Mouse (Mus musculus) heart, embryonic 11.5 days (tissue): ENCODE measurements around the gene Mut. TPM values are rescaled to one million over a fixed set of nuclear protein-coding genes. Genes with fewer than 3 reads are reported as not detected.
A peak's percentile ranks its signal among the peaks of the same experiment; 100 is the strongest.

Experiments used
- ATAC-seq: fragments of 200-750 bp; cut with Nextera tagmentation; replicated peaks from 2 replicates; pipeline ENCODE4 v1.8.0; 2017; ENCODE audit warnings: moderate library complexity; ENCODE audit not compliant: insufficient number of reproducible peaks, low FRiP score, low TSS enrichment
- H3K27ac ChIP-seq: fragments of 300-500 bp; sonication (generic); 2 replicates; pipeline ENCODE4 v1.5.1; 2014; ENCODE audit warnings: mild to moderate bottlenecking, low read depth, low read length
- H3K27me3 ChIP-seq: fragments of 300-500 bp; sonication (generic); 2 replicates; pipeline ENCODE4 v1.6.1; 2014; ENCODE audit warnings: mild to moderate bottlenecking, low read length, mixed read lengths; ENCODE audit not compliant: control insufficient read depth, insufficient read depth
- H3K36me3 ChIP-seq: fragments of 300-500 bp; sonication (generic); 2 replicates; pipeline ENCODE4 v1.6.1; 2014; ENCODE audit warnings: mild to moderate bottlenecking, low read length, moderate library complexity, mixed read lengths; ENCODE audit not compliant: control insufficient read depth, insufficient read depth
- H3K4me1 ChIP-seq: fragments of 300-500 bp; sonication (generic); 2 replicates; pipeline ENCODE4 v1.6.1; 2014; ENCODE audit warnings: low read length; ENCODE audit not compliant: control insufficient read depth, insufficient read depth
- H3K4me2 ChIP-seq: fragments of 300-500 bp; sonication (generic); 2 replicates; pipeline ENCODE4 v1.6.1; 2014; ENCODE audit warnings: mild to moderate bottlenecking, moderate library complexity
- H3K4me3 ChIP-seq: fragments of 300-500 bp; sonication (generic); 2 replicates; pipeline ENCODE4 v1.5.1; 2014; ENCODE audit warnings: low read depth, low read length
- H3K9ac ChIP-seq: fragments of 300-500 bp; sonication (generic); 2 replicates; pipeline ENCODE4 v1.6.1; 2014; ENCODE audit warnings: mild to moderate bottlenecking, low read depth, low read length, moderate library complexity
- H3K9me3 ChIP-seq: fragments of 300-500 bp; sonication (generic); replicated peaks from 2 replicates; pipeline ENCODE4 v1.6.1; 2016; ENCODE audit warnings: low read length; ENCODE audit not compliant: control insufficient read depth
- WGBS: fragments of 180-500 bp; shearing (Covaris S2); extraction: QIAGEN DNeasy Blood & Tissue Kit; methylation state at CpG from one replicate; pipeline ENCODE4 v1.1.7; 2014; ENCODE audit not compliant: insufficient replicate concordance; 5-methylcytosine and 5-hydroxymethylcytosine counted together
- polyA plus RNA-seq: library from polyadenylated mRNA; unstranded; fragments of >200 nt; fragmentation: Nextera tagmentation; extraction: Ambion mirVana; gene quantifications from 2 replicates; pipeline ENCODE4 v1.2.1, GENCODE M21; 2014

The Mut gene
- polyA plus RNA-seq, result 37.7 and 44.9 TPM in 2 replicates

- H3K9ac ChIP-seq, result peak within 1 kb of the TSS; percentile 70
- H3K9me3 ChIP-seq, result no peaks in the 10 kb centered on the region
- H3K4me3 ChIP-seq, result peak within 1 kb of the TSS; percentile 56
- ATAC-seq, result peak; percentile 100
- WGBS, result under 1% methylated on average over 50 of the region's 50 CpGs
- peak within 1 kb of the TSS; percentile 72 for H3K4me2 ChIP-seq
- no peaks in the 10 kb centered on the region for H3K27me3 ChIP-seq
- H3K4me1 ChIP-seq, result no peaks in the 10 kb centered on the region
- H3K36me3 ChIP-seq, result peaks cover 4% of the 10 kb centered on the region
- H3K27ac ChIP-seq, result peak within 1 kb of the TSS; percentile 86
Observed at GRCm38 (mm10) chr17:40934420-40935231, at the start of gene Mut, which contains the start of gene Cenpq. Gene Mut, plus strand, starts transcription at chr17:40934685. Gene Cenpq, minus strand, starts transcription at chr17:40935047.

- Histone ChIP-seq H3K4me1 (no peaks in the 10 kb centered on the region), H3K4me3 (no peak overlapping the region), H3K9ac (no peak overlapping the region), H3K9me3 (no peaks in the 10 kb centered on the region), H3K36me3 (no peaks in the 10 kb centered on the region), H3K27ac (no peak overlapping the region), H3K27me3 (no peaks in the 10 kb centered on the region), H3K4me2 (no peak overlapping the region)
- no peak for ATAC-seq
- WGBS, result 77% methylated on average over 4 of the region's 4 CpGs
Observed at GRCm38 (mm10) chr17:40885155-40885554, 49.3 kb upstream of the Mut start.

GRCm38 (mm10) chr17:40887849-40888536 is 46.5 kb upstream of the Mut start:
- H3K27ac ChIP-seq, result no peak overlapping the region
- no peaks in the 10 kb centered on the region for H3K4me1 ChIP-seq
- no peaks in the 10 kb centered on the region for H3K36me3 ChIP-seq
- H3K4me3 ChIP-seq, result no peak overlapping the region
- ATAC-seq, result no peak
- 71% methylated on average over 4 of the region's 4 CpGs for WGBS
- no peak overlapping the region for H3K9ac ChIP-seq
- no peaks in the 10 kb centered on the region for H3K9me3 ChIP-seq
- no peak overlapping the region for H3K4me2 ChIP-seq
- no peaks in the 10 kb centered on the region for H3K27me3 ChIP-seq

GRCm38 (mm10) chr17:40896863-40897262 is 37.6 kb upstream of the Mut start:
- H3K4me1 ChIP-seq, result no peaks in the 10 kb centered on the region
- H3K27ac ChIP-seq, result no peak overlapping the region
- WGBS, result 71% methylated on average over 1 of the region's 1 CpGs
- H3K9me3 ChIP-seq, result no peaks in the 10 kb centered on the region
- no peak for ATAC-seq
- H3K4me3 ChIP-seq, result no peak overlapping the region
- H3K4me2 ChIP-seq, result no peak overlapping the region
- H3K36me3 ChIP-seq, result no peaks in the 10 kb centered on the region
- no peaks in the 10 kb centered on the region for H3K27me3 ChIP-seq
- H3K9ac ChIP-seq, result no peak overlapping the region

- no peak overlapping the region for H3K27ac ChIP-seq
- H3K9ac ChIP-seq, result no peak overlapping the region
- no peaks in the 10 kb centered on the region for H3K9me3 ChIP-seq
- WGBS, result 49% methylated on average over 4 of the region's 4 CpGs
- no peaks in the 10 kb centered on the region for H3K36me3 ChIP-seq
- no peaks in the 10 kb centered on the region for H3K27me3 ChIP-seq
- no peak overlapping the region for H3K4me3 ChIP-seq
- ATAC-seq, result no peak
- peaks cover 8% of the 10 kb centered on the region for H3K4me1 ChIP-seq
- no peak overlapping the region for H3K4me2 ChIP-seq
Observed at GRCm38 (mm10) chr17:40899783-40900363, 34.6 kb upstream of the Mut start.

GRCm38 (mm10) chr17:40903345-40903744 is 31.1 kb upstream of the Mut start:
- Histone ChIP-seq H3K4me1 (peaks cover 8% of the 10 kb centered on the region), H3K27ac (no peak overlapping the region), H3K4me2 (no peak overlapping the region), H3K9ac (no peak overlapping the region), H3K27me3 (no peaks in the 10 kb centered on the region), H3K4me3 (no peak overlapping the region), H3K9me3 (no peaks in the 10 kb centered on the region), H3K36me3 (no peaks in the 10 kb centered on the region)
- ATAC-seq, result no peak
- 25% methylated on average over 4 of the region's 4 CpGs for WGBS

- H3K4me3 ChIP-seq, result no peak overlapping the region
- H3K36me3 ChIP-seq, result no peaks in the 10 kb centered on the region
Observed at GRCm38 (mm10) chr17:40904056-40904597, 30.4 kb upstream of the Mut start.

GRCm38 (mm10) chr17:40904721-40905154 is 29.7 kb upstream of the Mut start:
- WGBS, result 10% methylated on average over 14 of the region's 14 CpGs
- peak overlapping the region; percentile 75 for H3K4me2 ChIP-seq
- 0 out of 2 replicates have a peak overlapping the region, but pooled peaks have one; percentile 46 for H3K9ac ChIP-seq

More at GRCm38 (mm10) chr17:40904056-40904597, 30.4 kb upstream of the Mut start:
- Histone ChIP-seq H3K27ac (no peak overlapping the region), H3K9me3 (no peaks in the 10 kb centered on the region), H3K27me3 (no peaks in the 10 kb centered on the region), H3K9ac (no peak overlapping the region), H3K4me2 (peak overlapping the region; percentile 75), H3K4me1 (peaks cover 8% of the 10 kb centered on the region)
- ATAC-seq, result no peak
- WGBS, result 4% methylated on average over 11 of the region's 11 CpGs

More at GRCm38 (mm10) chr17:40904721-40905154, 29.7 kb upstream of the Mut start:
- Histone ChIP-seq H3K36me3 (no peaks in the 10 kb centered on the region), H3K27ac (no peak overlapping the region), H3K27me3 (no peaks in the 10 kb centered on the region), H3K4me3 (peak overlapping the region; percentile 34), H3K4me1 (peaks cover 8% of the 10 kb centered on the region), H3K9me3 (no peaks in the 10 kb centered on the region)
- ATAC-seq, result no peak
